Mouse (Mus musculus): ENCODE data around the gene Tstd1.
A peak's percentile ranks its signal among the peaks of the same experiment; 100 is the strongest.

Tstd1 gene

GRCm38 (mm10) chr1:171419291-171419882 lies 715 bp downstream of the Tstd1 start:
- no peak for DNase-seq (ENCODE audit: extremely low spot score)

GRCm38 (mm10) chr1:171419905-171420304 lies 1.2 kb downstream of the Tstd1 start:
- no peak for DNase-seq (ENCODE audit: extremely low spot score)

- DNase-seq (ENCODE audit: extremely low spot score) = no peak
Observed at GRCm38 (mm10) chr1:171422504-171423095, 3.9 kb downstream of the Tstd1 start.

- no peak for DNase-seq (ENCODE audit: extremely low spot score)
Observed at GRCm38 (mm10) chr1:171424638-171425037, 6.0 kb downstream of the Tstd1 start.

- DNase-seq (ENCODE audit: extremely low spot score) = no peak
Observed at GRCm38 (mm10) chr1:171425126-171425525, 6.5 kb downstream of the Tstd1 start.

- DNase-seq (ENCODE audit: extremely low spot score) = no peak
Observed at GRCm38 (mm10) chr1:171432158-171432557, 13.5 kb downstream of the Tstd1 start.

- DNase-seq (ENCODE audit: extremely low spot score) = peak; percentile 26
Observed at GRCm38 (mm10) chr1:171435288-171435814, 16.7 kb downstream of the Tstd1 start.

GRCm38 (mm10) chr1:171435974-171436373 lies 17.3 kb downstream of the Tstd1 start:
- no peak for DNase-seq (ENCODE audit: extremely low spot score)

- peak; percentile 84 for DNase-seq (ENCODE audit: extremely low spot score)
Observed at GRCm38 (mm10) chr1:171437264-171438013, 18.8 kb downstream of the Tstd1 start, which contains the start of gene F11r. F11r (plus strand) TSS chr1:171437535.

- no peak for DNase-seq (ENCODE audit: extremely low spot score)
Observed at GRCm38 (mm10) chr1:171438014-171438670, 19.5 kb downstream of the Tstd1 start.

GRCm38 (mm10) chr1:171439072-171439471 lies 20.4 kb downstream of the Tstd1 start:
- no peak for DNase-seq (ENCODE audit: extremely low spot score)

GRCm38 (mm10) chr1:171440025-171440725 lies 21.5 kb downstream of the Tstd1 start:
- DNase-seq (ENCODE audit: extremely low spot score) = no peak

- peak; percentile 47 for DNase-seq (ENCODE audit: extremely low spot score)
Observed at GRCm38 (mm10) chr1:171441466-171442412, 23.1 kb downstream of the Tstd1 start.

- no peak for DNase-seq (ENCODE audit: extremely low spot score)
Observed at GRCm38 (mm10) chr1:171442413-171442760, 23.7 kb downstream of the Tstd1 start.

GRCm38 (mm10) chr1:171445050-171445449 lies 26.4 kb downstream of the Tstd1 start:
- no peak for DNase-seq (ENCODE audit: extremely low spot score)

GRCm38 (mm10) chr1:171446854-171447253 lies 28.2 kb downstream of the Tstd1 start:
- no peak for DNase-seq (ENCODE audit: extremely low spot score)

GRCm38 (mm10) chr1:171447692-171448091 lies 29.0 kb downstream of the Tstd1 start:
- no peak for DNase-seq (ENCODE audit: extremely low spot score)

- DNase-seq (ENCODE audit: extremely low spot score) = no peak
Observed at GRCm38 (mm10) chr1:171450062-171450461, 31.4 kb downstream of the Tstd1 start.

- DNase-seq (ENCODE audit: extremely low spot score) = no peak
Observed at GRCm38 (mm10) chr1:171451001-171451400, 32.3 kb downstream of the Tstd1 start.

- DNase-seq (ENCODE audit: extremely low spot score) = no peak
Observed at GRCm38 (mm10) chr1:171452522-171452921, 33.9 kb downstream of the Tstd1 start.

All from embryo, embryonic 9.5 days (tissue).